Mouse (Mus musculus): ENCODE measurements around the gene Grm2. TPM values are rescaled to one million over a fixed set of nuclear protein-coding genes. Genes with fewer than 3 reads are reported as not detected.
"Not testable (repeated sequence)": the region's sequence is repeated elsewhere in the genome, so short reads cannot be mapped to it uniquely, and the experiment has no call there.

Grm2 gene
- polyA plus RNA-seq, 1 experiment: not detected

DNA sequence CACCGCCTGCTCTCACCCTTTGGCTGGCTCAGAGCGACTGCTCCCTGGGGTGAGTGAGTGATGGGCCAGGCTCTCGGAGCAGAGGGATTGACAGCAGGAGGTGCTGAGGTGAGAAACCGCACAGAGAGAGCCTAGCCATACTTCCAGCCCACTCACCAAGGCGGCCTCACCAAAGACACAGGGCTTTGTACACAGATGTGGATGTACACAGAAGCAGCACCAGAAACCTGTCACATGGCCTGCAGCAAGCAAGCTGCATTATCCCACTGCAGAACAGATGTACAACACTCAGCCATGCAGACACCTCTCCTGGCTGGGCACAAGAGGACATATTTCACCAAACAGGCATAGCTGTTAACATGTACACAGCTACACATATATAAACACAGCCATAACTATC is 1.7 kb upstream of the Grm2 start:
- peaks cover 10% of the 10 kb centered on the region; the same call in 1 of the 2 replicates for H3K4me1 ChIP-seq
- H3K9me3 ChIP-seq: no peaks in the 10 kb centered on the region
- peaks cover 52% of the 10 kb centered on the region for H3K36me3 ChIP-seq (replicated peaks; ENCODE audit: low read length)
- TF ChIP-seq FLI1 (IDR thresholded peaks at IDR 0.05; ENCODE audit: low read length) (no peak), GATA1 (IDR thresholded peaks at IDR 0.05; ENCODE audit: borderline replicate concordance, low read length) (no peak)
- H3K4me3 ChIP-seq (replicated peaks): no peak overlapping the region
- H3K27me3 ChIP-seq (replicated peaks): peaks cover 44% of the 10 kb centered on the region

DNA sequence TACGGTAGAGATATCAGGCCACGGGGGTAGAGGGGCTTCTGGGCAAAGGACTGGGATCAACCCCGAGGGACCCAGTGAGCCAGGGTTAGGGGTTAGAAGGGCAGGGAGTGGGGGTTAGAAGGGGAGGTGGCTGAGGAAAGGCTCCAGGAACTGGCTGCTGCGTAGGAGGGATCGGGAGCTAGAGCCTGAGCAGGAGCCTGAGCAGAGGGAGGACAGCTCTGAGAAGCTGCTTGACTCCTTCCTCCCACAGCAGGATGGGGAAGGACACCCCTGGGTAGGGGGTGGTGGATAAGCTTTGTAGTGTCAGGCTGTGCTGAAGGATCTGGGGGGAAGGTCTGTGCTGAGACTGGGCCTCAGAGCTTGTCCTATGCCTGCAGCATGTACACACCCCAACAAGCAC is 938 bp upstream of the Grm2 start:
- Histone ChIP-seq H3K36me3 (replicated peaks; ENCODE audit: low read length) (peaks cover 44% of the 10 kb centered on the region), H3K9me3 (no peaks in the 10 kb centered on the region), H3K27me3 (replicated peaks) (peaks cover 48% of the 10 kb centered on the region), H3K4me1 (peaks cover 10% of the 10 kb centered on the region; the same call in 1 of the 2 replicates), H3K4me3 (replicated peaks) (no peak overlapping the region)
- TF ChIP-seq FLI1 (IDR thresholded peaks at IDR 0.05; ENCODE audit: low read length): no peak
- TF ChIP-seq GATA1 (IDR thresholded peaks at IDR 0.05; ENCODE audit: borderline replicate concordance, low read length): no peak

DNA sequence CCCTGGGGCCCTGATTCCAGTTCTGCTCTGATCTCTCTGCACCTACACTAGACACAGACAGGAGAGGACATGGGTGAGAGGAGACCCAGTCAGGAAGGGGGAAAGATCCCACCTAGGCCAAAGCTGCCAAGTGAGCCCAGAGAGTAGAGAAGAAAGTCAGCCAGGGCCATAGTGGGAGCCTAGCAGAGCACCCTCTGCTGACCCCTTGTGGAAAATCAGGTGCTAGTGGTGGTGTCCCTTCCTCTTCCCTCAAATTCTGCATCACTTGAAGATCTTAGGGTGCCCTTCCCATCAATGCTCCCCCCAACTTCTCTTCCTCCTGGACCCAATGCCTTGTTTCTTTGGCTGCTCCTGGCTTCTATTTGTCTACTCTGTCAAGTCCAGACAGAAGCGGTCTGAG is 3.2 kb downstream of the Grm2 start:
- Histone ChIP-seq H3K27me3 (replicated peaks) (peaks cover 76% of the 10 kb centered on the region), H3K4me1 (peaks cover 10% of the 10 kb centered on the region; the same call in 1 of the 2 replicates), H3K36me3 (replicated peaks; ENCODE audit: low read length) (peaks cover 4% of the 10 kb centered on the region), H3K4me3 (replicated peaks) (no peak overlapping the region), H3K9me3 (no peaks in the 10 kb centered on the region)
- TF ChIP-seq GATA1 (IDR thresholded peaks at IDR 0.05; ENCODE audit: borderline replicate concordance, low read length) (no peak), FLI1 (IDR thresholded peaks at IDR 0.05; ENCODE audit: low read length) (no peak)

DNA sequence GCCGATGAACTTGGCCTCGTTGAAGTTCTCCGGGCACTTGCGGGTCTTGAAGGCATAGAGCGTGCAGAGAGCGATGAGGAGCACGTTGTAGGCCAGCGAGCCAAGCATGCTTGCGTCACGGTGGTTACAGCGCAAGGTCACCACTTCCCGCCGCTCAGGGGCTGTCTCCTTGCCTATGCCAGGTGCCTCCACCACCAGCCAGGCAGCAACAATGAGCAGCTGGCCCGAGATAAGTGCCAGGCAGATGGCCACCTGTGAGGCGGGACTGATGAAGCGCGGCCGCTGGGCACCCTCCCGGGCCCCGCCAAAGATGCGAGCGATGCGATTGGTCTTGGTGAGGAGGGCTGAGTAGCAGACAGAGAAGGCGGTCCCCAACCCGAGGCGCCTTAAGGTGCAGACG is 8.7 kb downstream of the Grm2 start:
- Histone ChIP-seq H3K4me3 (replicated peaks) (peak overlapping the region; percentile 16), H3K36me3 (replicated peaks; ENCODE audit: low read length) (no peaks in the 10 kb centered on the region), H3K4me1 (peaks cover 3% of the 10 kb centered on the region; the same call in 1 of the 2 replicates), H3K9me3 (no peaks in the 10 kb centered on the region), H3K27me3 (replicated peaks) (peaks cover 65% of the 10 kb centered on the region)
- no peak for TF ChIP-seq FLI1 (IDR thresholded peaks at IDR 0.05; ENCODE audit: low read length)

GRCm38 (mm10) chr9:106645684-106646271 is 10.1 kb downstream of the Grm2 start:
- no peaks in the 10 kb centered on the region for H3K36me3 ChIP-seq (replicated peaks; ENCODE audit: low read length)
- TF ChIP-seq FLI1 (IDR thresholded peaks at IDR 0.05; ENCODE audit: low read length): no peak
- no peak for TF ChIP-seq GATA1 (IDR thresholded peaks at IDR 0.05; ENCODE audit: borderline replicate concordance, low read length)
- peaks cover 68% of the 10 kb centered on the region for H3K27me3 ChIP-seq (replicated peaks)
- no peak overlapping the region for H3K4me3 ChIP-seq (replicated peaks)
- H3K9me3 ChIP-seq: no peaks in the 10 kb centered on the region
- peaks cover 16% of the 10 kb centered on the region for H3K4me1 ChIP-seq

DNA sequence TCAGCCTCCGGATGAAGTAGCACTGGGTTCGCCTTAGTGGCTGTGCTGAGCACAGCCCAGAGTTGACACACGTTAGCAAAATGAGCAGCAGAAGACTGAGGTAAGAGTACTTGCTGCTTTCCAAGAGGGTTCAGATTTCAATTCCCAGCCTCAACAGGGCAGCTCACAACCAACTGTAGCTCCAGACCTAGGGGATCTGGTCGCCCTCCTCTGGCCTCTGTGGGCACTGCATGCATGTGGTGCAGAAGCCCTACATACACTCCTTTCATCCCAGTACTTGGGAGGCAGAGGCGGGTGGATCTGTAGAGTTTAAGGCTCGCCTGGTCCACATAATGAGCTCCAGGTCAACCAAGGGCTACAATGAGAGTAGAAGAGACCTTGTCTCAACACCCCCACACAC is 12.1 kb downstream of the Grm2 start:
- TF ChIP-seq GATA1 (IDR thresholded peaks at IDR 0.05; ENCODE audit: borderline replicate concordance, low read length): no peak
- TF ChIP-seq FLI1 (IDR thresholded peaks at IDR 0.05; ENCODE audit: low read length): no peak
- H3K9me3 ChIP-seq: no peaks in the 10 kb centered on the region
- H3K4me1 ChIP-seq: peaks cover 16% of the 10 kb centered on the region
- H3K4me3 ChIP-seq (replicated peaks): no peak overlapping the region
- H3K36me3 ChIP-seq (replicated peaks; ENCODE audit: low read length): no peaks in the 10 kb centered on the region
- H3K27me3 ChIP-seq (replicated peaks): peaks cover 68% of the 10 kb centered on the region

DNA sequence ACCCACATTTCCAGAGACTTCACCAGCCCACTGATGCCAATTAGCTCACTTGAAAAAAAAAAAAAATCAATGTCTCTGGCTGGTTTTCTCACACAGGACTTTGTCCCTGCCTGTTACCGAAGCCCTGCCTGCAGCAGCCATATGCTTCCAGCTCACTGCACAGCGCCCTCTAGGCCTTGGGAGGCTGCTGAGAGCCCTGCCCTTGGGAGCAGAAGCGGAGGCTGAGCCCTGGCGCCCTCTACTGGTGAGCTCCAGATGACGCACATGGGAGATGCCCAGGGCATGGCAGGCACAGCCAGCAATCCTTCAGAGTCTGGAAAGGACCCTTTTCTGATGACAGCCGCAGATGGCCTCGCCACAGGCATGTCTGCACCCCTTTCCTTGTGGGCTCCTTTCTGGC is 12.8 kb downstream of the Grm2 start:
- Histone ChIP-seq H3K36me3 (replicated peaks; ENCODE audit: low read length) (no peaks in the 10 kb centered on the region), H3K27me3 (replicated peaks) (peaks cover 65% of the 10 kb centered on the region), H3K4me3 (replicated peaks) (no peak overlapping the region), H3K9me3 (no peaks in the 10 kb centered on the region), H3K4me1 (peaks cover 16% of the 10 kb centered on the region)
- no peak for TF ChIP-seq FLI1 (IDR thresholded peaks at IDR 0.05; ENCODE audit: low read length)
- no peak for TF ChIP-seq GATA1 (IDR thresholded peaks at IDR 0.05; ENCODE audit: borderline replicate concordance, low read length)

DNA sequence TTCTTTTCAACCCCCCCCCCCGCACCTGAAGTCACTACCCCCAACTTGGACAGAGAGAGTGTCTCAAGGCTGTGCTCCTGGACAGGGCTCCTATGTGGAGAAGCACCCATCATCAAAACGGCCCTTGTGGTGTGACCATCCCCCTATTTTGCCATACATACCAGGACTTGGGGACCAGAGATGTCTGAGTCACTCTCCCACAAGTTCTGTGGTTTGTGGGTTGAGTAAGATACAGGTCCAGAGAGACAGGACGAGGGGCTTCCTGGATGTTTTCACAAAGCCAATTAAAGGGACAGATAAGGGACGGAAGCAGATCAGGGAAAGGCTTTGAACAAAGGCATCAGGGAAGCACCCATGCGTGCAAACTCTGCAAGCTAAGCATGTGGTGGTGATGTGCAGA is 14.5 kb downstream of the Grm2 start:
- H3K9me3 ChIP-seq: no peaks in the 10 kb centered on the region
- H3K4me3 ChIP-seq (replicated peaks): no peak overlapping the region
- H3K36me3 ChIP-seq (replicated peaks; ENCODE audit: low read length): no peaks in the 10 kb centered on the region
- peaks cover 50% of the 10 kb centered on the region for H3K27me3 ChIP-seq (replicated peaks)
- TF ChIP-seq GATA1 (IDR thresholded peaks at IDR 0.05; ENCODE audit: borderline replicate concordance, low read length): no peak
- no peak for TF ChIP-seq FLI1 (IDR thresholded peaks at IDR 0.05; ENCODE audit: low read length)
- H3K4me1 ChIP-seq: peaks cover 16% of the 10 kb centered on the region

GRCm38 (mm10) chr9:106638154-106638553 is 17.7 kb downstream of the Grm2 start:
- Histone ChIP-seq H3K27me3 (replicated peaks) (peaks cover 32% of the 10 kb centered on the region), H3K4me3 (replicated peaks) (no peak overlapping the region), H3K36me3 (replicated peaks; ENCODE audit: low read length) (no peaks in the 10 kb centered on the region), H3K4me1 (peaks cover 14% of the 10 kb centered on the region), H3K9me3 (no peaks in the 10 kb centered on the region)
- TF ChIP-seq FLI1 (IDR thresholded peaks at IDR 0.05; ENCODE audit: low read length): no peak
- no peak for TF ChIP-seq GATA1 (IDR thresholded peaks at IDR 0.05; ENCODE audit: borderline replicate concordance, low read length)

DNA sequence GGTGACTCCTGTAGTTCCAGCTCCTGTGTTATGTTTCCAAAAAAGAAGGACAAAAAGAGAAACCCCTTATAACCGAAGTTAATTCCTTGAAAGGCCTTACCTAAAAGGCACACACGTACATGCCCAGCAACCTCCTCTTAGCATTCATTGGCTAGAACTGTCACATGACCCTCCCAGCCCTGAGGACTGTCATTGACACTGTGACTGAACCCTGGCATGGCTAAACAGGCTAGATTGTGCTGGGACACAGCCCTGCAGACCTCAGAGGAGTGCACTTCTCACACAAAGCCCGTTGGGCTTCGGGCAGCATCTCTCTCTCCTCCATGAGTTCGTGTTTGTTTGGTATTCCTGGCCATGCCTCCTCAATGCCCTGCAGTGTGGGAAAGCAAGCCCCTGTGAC is 23.7 kb downstream of the Grm2 start:
- H3K27me3 ChIP-seq (replicated peaks): peaks cover 30% of the 10 kb centered on the region

DNA sequence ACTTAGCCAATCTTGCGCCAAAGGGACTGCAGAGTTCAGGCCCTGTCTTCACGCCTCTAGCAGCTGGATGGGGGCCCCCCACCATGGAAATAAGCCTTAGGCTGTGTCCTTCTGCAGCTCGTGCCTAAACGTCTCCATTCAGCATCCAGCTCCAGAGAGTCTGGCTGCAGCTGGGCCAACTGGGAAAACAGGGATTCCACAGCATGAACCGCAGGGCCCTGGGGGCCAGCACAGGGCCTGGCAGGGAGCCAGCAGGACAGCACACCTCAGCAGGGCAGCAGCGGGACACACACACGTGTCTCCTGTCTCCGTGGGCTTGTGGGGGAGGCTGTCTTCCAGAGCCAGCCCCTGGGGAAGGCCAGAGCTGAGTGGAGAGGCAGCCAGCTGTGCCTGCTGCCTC is 28.1 kb downstream of the Grm2 start:
- H3K4me1 ChIP-seq; H3K4me3 ChIP-seq (replicated peaks); H3K36me3 ChIP-seq (replicated peaks; ENCODE audit: low read length): not testable (repeated sequence)
- H3K9me3 ChIP-seq: peaks cover 26% of the 10 kb centered on the region
- H3K27me3 ChIP-seq (replicated peaks): peaks cover 36% of the 10 kb centered on the region

More for the DNA sequence above, 23.7 kb downstream of the Grm2 start:
- no peak overlapping the region for H3K4me3 ChIP-seq (replicated peaks)
- peaks cover 16% of the 10 kb centered on the region for H3K9me3 ChIP-seq
- TF ChIP-seq GATA1 (IDR thresholded peaks at IDR 0.05; ENCODE audit: borderline replicate concordance, low read length): no peak
- TF ChIP-seq FLI1 (IDR thresholded peaks at IDR 0.05; ENCODE audit: low read length): no peak
- H3K36me3 ChIP-seq (replicated peaks; ENCODE audit: low read length): no peaks in the 10 kb centered on the region
- H3K4me1 ChIP-seq: no peaks in the 10 kb centered on the region
